Mouse (Mus musculus): ENCODE data around the gene Sall1. TPM values are rescaled to one million over a fixed set of nuclear protein-coding genes. Genes with fewer than 3 reads are reported as not detected.
A peak's percentile ranks its signal among the peaks of the same experiment; 100 is the strongest.

Gene Sall1
- polyA plus RNA-seq (2012; ENCODE audit: insufficient read depth, low replicate concordance), result not detected in 2 replicates

- Histone ChIP-seq H3K9me3 (no peaks in the 10 kb centered on the region; the same call in 1 of the 2 replicates), H3K4me1 (peaks cover 11% of the 10 kb centered on the region), H3K27me3 (replicated peaks) (peaks cover 88% of the 10 kb centered on the region), H3K36me3 (replicated peaks; ENCODE audit: low read length) (no peaks in the 10 kb centered on the region), H3K4me3 (replicated peaks) (peak within 1 kb of the TSS; percentile 53)
- no peak for TF ChIP-seq GATA1 (IDR thresholded peaks at IDR 0.05; ENCODE audit: borderline replicate concordance, low read length)
- TF ChIP-seq FLI1 (IDR thresholded peaks at IDR 0.05; ENCODE audit: low read length), result no peak
Observed at GRCm38 (mm10) chr8:89043940-89044339, at the start of gene Sall1. Gene Sall1, minus strand, starts transcription at chr8:89044162.

GRCm38 (mm10) chr8:89089916-89090315 lies 46.0 kb upstream of the Sall1 start:
- TF ChIP-seq FLI1 (IDR thresholded peaks at IDR 0.05; ENCODE audit: low read length), result no peak
- no peak for TF ChIP-seq GATA1 (IDR thresholded peaks at IDR 0.05; ENCODE audit: borderline replicate concordance, low read length)

GRCm38 (mm10) chr8:89079147-89079546 lies 35.2 kb upstream of the Sall1 start:
- Histone ChIP-seq H3K27me3 (replicated peaks) (no peaks in the 10 kb centered on the region), H3K4me3 (replicated peaks) (no peak overlapping the region), H3K4me1 (no peaks in the 10 kb centered on the region), H3K9me3 (no peaks in the 10 kb centered on the region), H3K36me3 (replicated peaks; ENCODE audit: low read length) (no peaks in the 10 kb centered on the region)
- TF ChIP-seq FLI1 (IDR thresholded peaks at IDR 0.05; ENCODE audit: low read length) (no peak), GATA1 (IDR thresholded peaks at IDR 0.05; ENCODE audit: borderline replicate concordance, low read length) (no peak)

More at GRCm38 (mm10) chr8:89089916-89090315, 46.0 kb upstream of the Sall1 start:
- Histone ChIP-seq H3K9me3 (peaks cover 14% of the 10 kb centered on the region; the same call in 1 of the 2 replicates), H3K4me3 (replicated peaks) (no peak overlapping the region), H3K36me3 (replicated peaks; ENCODE audit: low read length) (no peaks in the 10 kb centered on the region), H3K4me1 (no peaks in the 10 kb centered on the region), H3K27me3 (replicated peaks) (no peaks in the 10 kb centered on the region)

GRCm38 (mm10) chr8:89072968-89073382 lies 29.0 kb upstream of the Sall1 start:
- no peaks in the 10 kb centered on the region for H3K9me3 ChIP-seq

DNA sequence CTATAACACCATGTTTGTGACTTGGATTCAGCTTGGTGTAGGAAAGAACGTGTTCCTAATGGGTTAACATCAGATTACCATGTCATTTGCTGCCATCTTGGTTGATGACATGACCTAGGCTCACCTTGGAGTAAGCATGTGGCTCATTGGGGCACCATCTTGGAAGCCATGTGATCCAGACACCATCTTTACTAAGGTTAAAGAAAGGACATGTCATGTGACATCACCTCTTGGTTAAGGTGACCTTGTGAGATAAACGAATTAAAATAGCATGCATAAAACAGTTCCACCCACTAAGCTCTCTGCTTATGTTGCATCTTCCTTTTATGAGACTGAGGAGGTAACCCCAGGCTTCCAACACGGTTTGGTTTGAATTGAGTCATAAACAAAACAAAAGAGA lies 23.5 kb upstream of the Sall1 start:
- H3K36me3 ChIP-seq (replicated peaks; ENCODE audit: low read length), result no peaks in the 10 kb centered on the region
- no peak for TF ChIP-seq GATA1 (IDR thresholded peaks at IDR 0.05; ENCODE audit: borderline replicate concordance, low read length)
- TF ChIP-seq FLI1 (IDR thresholded peaks at IDR 0.05; ENCODE audit: low read length), result no peak
- no peaks in the 10 kb centered on the region for H3K27me3 ChIP-seq (replicated peaks)
- H3K9me3 ChIP-seq, result 0 out of 2 replicates have a peak, but pooled peaks cover 2% of the 10 kb centered on the region
- no peak overlapping the region for H3K4me3 ChIP-seq (replicated peaks)
- no peaks in the 10 kb centered on the region for H3K4me1 ChIP-seq

More at GRCm38 (mm10) chr8:89072968-89073382, 29.0 kb upstream of the Sall1 start:
- Histone ChIP-seq H3K27me3 (replicated peaks) (no peaks in the 10 kb centered on the region), H3K4me1 (no peaks in the 10 kb centered on the region), H3K4me3 (replicated peaks) (no peak overlapping the region), H3K36me3 (replicated peaks; ENCODE audit: low read length) (no peaks in the 10 kb centered on the region)
- TF ChIP-seq GATA1 (IDR thresholded peaks at IDR 0.05; ENCODE audit: borderline replicate concordance, low read length) (no peak), FLI1 (IDR thresholded peaks at IDR 0.05; ENCODE audit: low read length) (no peak)

- H3K4me1 ChIP-seq, result no peaks in the 10 kb centered on the region
- H3K27me3 ChIP-seq (replicated peaks), result no peaks in the 10 kb centered on the region
- 0 out of 2 replicates have a peak, but pooled peaks cover 8% of the 10 kb centered on the region for H3K9me3 ChIP-seq
- H3K36me3 ChIP-seq (replicated peaks; ENCODE audit: low read length), result no peaks in the 10 kb centered on the region
- TF ChIP-seq FLI1 (IDR thresholded peaks at IDR 0.05; ENCODE audit: low read length), result no peak
- TF ChIP-seq GATA1 (IDR thresholded peaks at IDR 0.05; ENCODE audit: borderline replicate concordance, low read length), result no peak
- no peak overlapping the region for H3K4me3 ChIP-seq (replicated peaks)
Observed at GRCm38 (mm10) chr8:89064042-89064441, 20.1 kb upstream of the Sall1 start.

DNA sequence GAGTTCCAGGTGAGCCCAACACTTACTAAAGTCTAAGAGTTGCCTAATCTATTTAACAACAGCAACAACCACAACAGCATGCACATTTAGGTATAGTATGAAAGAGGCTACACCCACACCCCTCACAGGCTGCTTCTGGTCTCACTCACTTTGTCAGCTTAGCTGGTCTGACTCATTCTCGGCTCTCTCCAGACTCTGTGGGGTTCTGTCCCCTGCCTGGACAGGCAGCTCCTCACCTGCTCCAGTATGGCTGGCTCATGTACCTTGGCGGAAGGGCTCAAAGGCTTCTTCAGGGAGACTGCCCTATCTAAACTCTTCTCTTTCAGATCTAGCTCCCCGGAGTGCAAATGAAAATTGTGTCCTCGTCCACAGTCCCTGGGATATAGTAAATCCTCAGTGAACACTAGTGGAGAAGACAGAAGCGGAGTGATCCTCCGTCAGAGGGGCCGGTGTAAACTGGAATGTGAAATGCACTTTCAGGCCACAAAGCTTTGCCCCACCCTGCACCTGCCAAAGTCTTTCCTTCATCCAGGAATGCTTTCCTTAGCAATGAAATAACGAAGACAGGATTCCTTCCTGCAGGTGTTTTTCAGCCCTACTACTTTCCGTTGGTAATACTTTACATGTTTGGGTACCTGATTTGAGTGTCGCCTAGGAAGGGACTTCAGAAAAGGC lies 19.5 kb upstream of the Sall1 start:
- Histone ChIP-seq H3K4me3 (replicated peaks) (no peak overlapping the region), H3K9me3 (0 out of 2 replicates have a peak, but pooled peaks cover 9% of the 10 kb centered on the region), H3K4me1 (no peaks in the 10 kb centered on the region), H3K27me3 (replicated peaks) (no peaks in the 10 kb centered on the region), H3K36me3 (replicated peaks; ENCODE audit: low read length) (no peaks in the 10 kb centered on the region)
- TF ChIP-seq FLI1 (IDR thresholded peaks at IDR 0.05; ENCODE audit: low read length) (no peak), GATA1 (IDR thresholded peaks at IDR 0.05; ENCODE audit: borderline replicate concordance, low read length) (no peak)

GRCm38 (mm10) chr8:89060717-89061116 lies 16.8 kb upstream of the Sall1 start:
- H3K27me3 ChIP-seq (replicated peaks), result no peaks in the 10 kb centered on the region
- no peak for TF ChIP-seq GATA1 (IDR thresholded peaks at IDR 0.05; ENCODE audit: borderline replicate concordance, low read length)
- TF ChIP-seq FLI1 (IDR thresholded peaks at IDR 0.05; ENCODE audit: low read length), result no peak
- H3K36me3 ChIP-seq (replicated peaks; ENCODE audit: low read length), result no peaks in the 10 kb centered on the region
- no peaks in the 10 kb centered on the region for H3K4me1 ChIP-seq
- no peak overlapping the region for H3K4me3 ChIP-seq (replicated peaks)
- 0 out of 2 replicates have a peak, but pooled peaks cover 7% of the 10 kb centered on the region for H3K9me3 ChIP-seq

- no peaks in the 10 kb centered on the region for H3K4me1 ChIP-seq
- TF ChIP-seq GATA1 (IDR thresholded peaks at IDR 0.05; ENCODE audit: borderline replicate concordance, low read length), result no peak
- no peak for TF ChIP-seq FLI1 (IDR thresholded peaks at IDR 0.05; ENCODE audit: low read length)
- 0 out of 2 replicates have a peak, but pooled peaks cover 7% of the 10 kb centered on the region for H3K9me3 ChIP-seq
- H3K4me3 ChIP-seq (replicated peaks), result no peak overlapping the region
- H3K36me3 ChIP-seq (replicated peaks; ENCODE audit: low read length), result no peaks in the 10 kb centered on the region
- H3K27me3 ChIP-seq (replicated peaks), result no peaks in the 10 kb centered on the region
Observed at GRCm38 (mm10) chr8:89059507-89059906, 15.5 kb upstream of the Sall1 start.

GRCm38 (mm10) chr8:89052880-89053279 lies 8.9 kb upstream of the Sall1 start:
- no peak for TF ChIP-seq FLI1 (IDR thresholded peaks at IDR 0.05; ENCODE audit: low read length)
- no peak for TF ChIP-seq GATA1 (IDR thresholded peaks at IDR 0.05; ENCODE audit: borderline replicate concordance, low read length)
- Histone ChIP-seq H3K4me1 (no peaks in the 10 kb centered on the region), H3K4me3 (replicated peaks) (no peak overlapping the region), H3K27me3 (replicated peaks) (peaks cover 14% of the 10 kb centered on the region), H3K9me3 (no peaks in the 10 kb centered on the region), H3K36me3 (replicated peaks; ENCODE audit: low read length) (no peaks in the 10 kb centered on the region)
